Mouse (Mus musculus): ENCODE data around the gene Mrps6.

- TF ChIP-seq CTCF (IDR thresholded peaks at IDR 0.05; ENCODE audit: borderline replicate concordance, insufficient read depth, low read length) (no peak), POLR2A (IDR thresholded peaks at IDR 0.05; ENCODE audit: low read depth, low read length) (no peak)
These were observed 74.4 kb downstream of the Mrps6 start for GRCm38 (mm10) chr16:92132511-92132910.

Measured in embryonic fibroblast, embryonic 13.5 days (primary cell).